Mouse (Mus musculus): ENCODE measurements around the gene 5330417C22Rik.

5330417C22Rik gene

DNA sequence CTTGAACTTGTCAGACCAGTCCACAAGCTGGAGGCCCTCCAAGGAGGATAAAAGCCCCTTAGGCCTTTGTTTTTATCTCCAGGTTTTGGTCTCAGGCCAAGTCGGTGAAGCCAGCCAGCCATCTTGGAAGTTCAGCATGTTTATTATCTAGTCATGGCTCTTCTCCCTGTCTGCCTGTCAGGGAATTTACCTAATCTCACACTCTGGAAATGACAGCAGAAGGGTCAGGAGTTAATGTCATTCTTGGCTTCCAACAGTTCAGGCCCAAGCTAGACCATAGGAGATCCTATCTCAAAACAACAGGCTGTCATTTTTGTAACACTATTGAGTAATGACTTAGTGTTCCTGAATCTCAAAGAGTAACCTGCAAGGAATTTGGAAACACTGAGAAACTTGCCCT, 82.2 kb downstream of the 5330417C22Rik start:
- DNase-seq = no peak

DNA sequence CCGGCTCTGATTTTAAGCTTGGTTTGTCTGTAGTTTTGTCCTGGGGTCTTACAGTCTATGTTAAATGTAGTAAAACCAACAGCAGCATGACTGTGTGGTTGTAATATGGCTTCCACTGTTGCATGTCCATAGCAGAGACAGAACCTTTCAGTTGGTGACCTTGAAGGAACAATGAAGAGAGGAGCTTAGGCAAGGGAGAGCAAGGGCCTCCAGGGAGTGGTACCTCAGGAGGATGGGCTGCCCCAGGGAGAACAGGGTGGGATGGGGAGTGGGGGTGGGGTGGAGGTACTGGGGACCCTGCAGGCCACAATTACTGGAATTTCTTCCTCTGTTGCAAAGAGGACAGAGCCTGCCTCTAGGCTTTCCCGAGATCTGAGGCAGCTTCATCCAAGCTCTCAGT, 84.4 kb downstream of the 5330417C22Rik start:
- no peak for DNase-seq

DNA sequence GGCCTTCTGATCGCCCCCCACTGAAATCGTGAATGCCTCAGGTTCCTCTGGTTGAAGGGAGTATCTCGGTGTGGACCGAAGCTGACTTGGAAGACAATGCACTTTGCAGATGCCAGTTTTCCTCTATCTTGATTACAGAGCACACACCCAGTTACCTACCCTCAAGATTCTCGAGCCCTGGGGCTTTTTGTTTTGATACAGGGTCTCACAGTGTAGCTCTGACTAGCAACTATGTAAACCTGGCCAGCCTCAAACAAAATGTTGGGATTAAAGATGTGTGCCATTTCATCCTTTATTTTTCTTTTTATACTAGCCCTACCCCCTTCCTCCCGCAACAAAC, 91.0 kb downstream of the 5330417C22Rik start:
- no peak for DNase-seq

DNA sequence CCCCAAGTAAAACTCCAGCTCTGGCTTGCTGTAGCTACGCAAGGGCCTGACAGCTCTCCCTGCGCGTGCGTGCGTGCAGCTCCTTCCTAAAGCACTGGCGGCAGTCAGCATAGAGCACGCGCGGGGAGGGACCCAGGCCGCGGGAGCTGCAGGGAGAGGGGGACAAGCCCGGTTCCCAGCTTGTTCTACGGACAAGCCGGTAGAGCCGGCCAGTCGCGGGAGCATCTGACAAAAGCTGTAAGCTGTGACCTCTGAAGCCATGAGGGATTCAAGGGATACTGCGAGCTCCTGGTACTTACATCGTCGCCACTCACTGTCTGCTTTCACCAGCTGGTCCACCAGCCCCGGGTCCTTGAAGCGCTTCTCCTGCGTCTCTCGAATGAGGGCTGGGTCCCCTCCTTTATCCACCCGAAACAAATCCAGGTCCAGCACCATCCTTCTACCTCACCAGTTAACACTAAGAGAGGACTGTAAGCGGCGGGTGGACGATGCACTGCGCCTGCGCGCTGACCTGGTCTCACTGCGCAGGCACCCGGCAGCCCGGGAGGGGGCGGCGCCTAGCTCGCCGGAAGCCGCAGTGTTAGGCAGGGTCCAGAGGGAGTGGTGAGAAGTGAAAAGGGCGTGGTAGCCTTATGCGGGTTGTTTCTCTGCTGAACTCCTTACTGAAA, 91.5 kb downstream of the 5330417C22Rik start, which contains the start of gene Sars:
Gene Sars, minus strand, starts transcription at position 512 of the 668 bp plus-strand sequence.
- peak; percentile 99 for DNase-seq

DNA sequence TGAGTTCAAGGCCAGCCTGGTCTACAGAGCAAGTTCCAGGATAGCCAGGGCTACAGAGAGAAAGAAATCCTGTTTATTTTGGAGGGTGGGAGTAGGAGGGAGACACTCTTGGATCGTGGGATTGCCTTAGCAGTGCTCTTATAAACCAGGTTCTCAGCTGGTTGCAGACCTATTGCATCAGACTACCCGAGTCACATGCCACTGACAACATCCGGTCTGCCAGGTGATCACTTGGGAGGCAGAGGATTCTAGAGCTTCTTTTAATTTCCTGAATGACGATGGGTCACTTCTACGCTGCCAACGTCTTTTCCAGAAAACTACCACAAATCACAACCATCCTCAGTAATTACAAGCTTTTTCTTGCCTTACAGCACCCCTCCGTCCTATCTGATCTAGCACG, 92.3 kb downstream of the 5330417C22Rik start:
- peak; percentile 96 for DNase-seq

DNA sequence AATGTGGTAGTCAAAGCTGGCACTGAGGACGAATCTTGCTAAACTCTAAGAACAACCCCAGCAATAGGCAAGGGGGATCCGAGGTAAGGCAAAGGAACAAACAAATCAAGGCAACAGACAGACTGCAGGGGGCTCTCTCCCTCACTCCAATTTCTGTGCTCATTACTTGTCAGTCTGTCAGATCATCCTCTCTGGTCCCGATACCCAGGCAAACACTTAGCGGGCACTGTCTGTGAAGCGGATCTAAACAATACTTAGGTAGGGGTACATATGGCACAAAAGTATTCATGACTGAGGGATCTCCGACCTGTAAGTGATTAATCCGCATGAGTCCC, 100.0 kb downstream of the 5330417C22Rik start:
- no peak for DNase-seq

DNA sequence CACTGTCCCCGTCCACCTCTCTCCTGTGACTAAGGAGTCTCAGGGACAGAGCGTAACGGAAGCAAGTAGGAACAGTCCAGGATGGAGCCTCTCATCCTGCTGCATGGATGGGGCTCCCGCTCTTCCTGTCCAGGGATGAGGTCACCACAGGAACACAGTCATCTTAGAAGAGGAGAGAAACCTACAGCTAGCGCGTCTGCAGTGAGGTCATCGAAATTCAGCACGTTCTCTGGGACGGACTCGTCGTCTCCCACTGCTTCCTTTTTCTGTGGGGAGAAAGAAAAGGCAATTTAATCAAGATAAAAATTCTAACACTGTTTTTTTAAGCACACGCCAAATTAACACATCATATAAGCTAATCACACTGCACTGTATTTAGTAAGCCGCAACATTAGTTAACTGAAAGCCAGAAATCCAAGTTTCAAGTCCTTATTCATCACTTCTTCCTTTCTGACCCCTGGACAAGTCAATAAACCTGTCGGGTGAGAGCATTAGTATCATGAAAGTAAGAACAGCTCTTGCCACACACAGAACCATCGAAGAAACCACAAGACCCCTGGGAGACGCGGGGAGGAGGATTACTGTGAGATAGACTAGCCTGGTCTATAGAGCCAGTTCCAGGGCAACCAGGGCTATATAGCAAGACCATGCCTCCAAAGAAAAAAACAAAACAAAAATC, 100.5 kb downstream of the 5330417C22Rik start:
- DNase-seq = peak; percentile 94

DNA sequence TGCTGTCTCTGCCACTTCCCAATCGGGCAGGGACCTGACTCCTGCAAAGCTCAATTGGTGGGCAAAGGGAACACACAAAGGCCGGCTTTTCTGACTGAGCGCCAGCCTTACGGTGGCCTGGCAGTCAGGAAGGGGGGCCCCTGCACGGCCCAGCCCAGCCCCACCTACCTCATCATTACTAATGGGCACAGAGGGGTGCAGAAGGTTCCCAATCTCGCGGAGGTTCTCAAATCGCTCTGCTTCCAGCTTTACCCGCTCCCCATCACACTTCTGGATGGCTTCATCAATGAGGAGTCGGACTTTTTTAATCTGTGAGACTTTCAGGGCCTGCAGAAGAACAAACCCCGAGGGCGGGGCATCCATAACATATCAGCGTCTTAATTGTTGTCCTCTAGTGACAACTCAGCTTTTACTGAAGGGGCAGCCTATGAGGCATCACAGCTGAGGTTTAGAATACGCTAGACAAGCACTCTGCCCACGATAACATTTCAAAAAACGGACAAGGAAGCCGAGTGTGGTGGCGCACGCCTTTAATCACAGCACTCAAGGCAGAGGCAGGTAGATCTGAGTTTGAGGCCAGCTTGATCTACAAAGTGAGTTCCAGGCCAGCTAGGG, 102.3 kb downstream of the 5330417C22Rik start:
- no peak for DNase-seq

DNA sequence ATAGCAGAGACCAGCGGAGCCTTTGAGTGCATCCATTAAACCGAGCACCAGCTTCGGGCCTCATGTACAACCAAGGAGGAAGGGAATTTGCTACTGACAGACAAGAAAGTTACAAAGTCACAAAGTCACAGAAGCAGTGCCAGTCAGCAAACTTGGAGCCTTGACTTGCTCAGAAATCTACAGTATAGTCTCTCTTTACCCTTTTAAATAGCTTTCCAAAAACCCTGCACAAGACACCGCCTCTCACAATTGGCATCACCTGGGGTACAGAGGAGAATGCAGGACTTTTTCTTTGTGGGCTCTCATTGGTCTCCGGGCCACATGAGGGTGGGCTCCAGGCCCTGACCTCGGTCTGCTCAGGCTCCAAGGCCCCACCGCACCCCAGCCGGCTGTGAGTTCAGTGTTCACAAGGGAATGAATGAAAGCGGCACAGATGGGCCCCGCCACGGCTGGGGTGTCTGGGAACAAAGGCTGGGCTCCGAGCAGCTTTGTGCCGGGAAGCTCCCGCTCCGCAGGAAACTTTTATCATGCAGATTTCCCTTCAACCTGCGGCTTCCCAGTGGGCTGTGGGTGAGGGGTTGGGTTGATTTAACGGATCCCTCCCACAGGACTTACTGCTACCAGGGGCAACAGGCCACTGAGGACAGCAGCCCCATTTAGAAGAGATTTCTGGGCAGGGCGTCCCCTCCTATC, 103.0 kb downstream of the 5330417C22Rik start:
- no peak for DNase-seq

DNA sequence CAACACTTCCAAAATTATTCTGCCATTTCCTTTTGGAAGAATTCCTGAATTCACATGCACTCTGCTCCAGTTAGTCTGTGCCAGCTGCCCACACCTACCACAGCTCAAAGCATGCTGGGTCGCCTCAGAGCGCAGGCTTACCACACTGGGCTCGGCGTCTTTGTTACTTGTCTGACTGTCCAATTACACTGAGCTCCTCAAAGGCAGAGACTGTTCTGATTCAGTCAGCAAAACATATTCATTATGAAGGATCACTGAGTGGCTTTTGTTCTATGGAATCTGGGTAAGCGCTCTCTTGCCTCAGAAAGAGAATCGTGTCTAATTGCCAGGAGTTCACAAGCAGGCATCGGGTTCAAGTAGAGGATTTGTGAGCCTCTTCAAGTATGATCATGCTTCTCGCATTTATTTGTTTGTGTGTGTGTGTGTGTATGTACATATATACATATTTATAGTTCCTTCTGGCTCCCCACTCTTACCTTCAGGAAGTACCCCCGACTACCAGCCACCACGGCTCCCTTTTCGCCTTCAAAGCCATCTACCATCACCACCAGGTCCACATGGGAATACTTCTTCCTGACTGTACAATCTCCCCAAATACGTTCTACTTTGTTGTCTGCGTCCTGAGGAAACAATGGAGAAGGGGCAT, 103.7 kb downstream of the 5330417C22Rik start:
- DNase-seq = no peak

DNA sequence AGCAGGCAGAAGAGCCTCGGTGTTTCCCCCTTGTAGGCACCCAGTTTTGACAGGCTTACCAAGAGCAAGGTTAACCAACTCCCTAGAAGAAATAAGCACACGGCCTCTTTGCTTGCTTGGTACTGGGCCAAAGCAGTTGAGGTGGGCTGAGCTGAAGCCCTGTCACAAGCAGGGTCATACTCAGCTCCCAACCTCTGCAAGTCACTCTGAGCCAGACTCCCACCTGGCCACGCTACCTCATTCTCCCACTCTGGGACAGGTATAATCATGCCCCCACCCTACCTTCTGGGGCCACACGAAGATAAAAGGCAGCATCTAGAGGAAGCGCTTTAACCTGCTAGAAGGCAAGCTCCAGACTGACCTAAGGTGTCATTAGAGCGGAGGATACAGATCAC, 110.7 kb downstream of the 5330417C22Rik start:
- DNase-seq = peak; percentile 61

DNA sequence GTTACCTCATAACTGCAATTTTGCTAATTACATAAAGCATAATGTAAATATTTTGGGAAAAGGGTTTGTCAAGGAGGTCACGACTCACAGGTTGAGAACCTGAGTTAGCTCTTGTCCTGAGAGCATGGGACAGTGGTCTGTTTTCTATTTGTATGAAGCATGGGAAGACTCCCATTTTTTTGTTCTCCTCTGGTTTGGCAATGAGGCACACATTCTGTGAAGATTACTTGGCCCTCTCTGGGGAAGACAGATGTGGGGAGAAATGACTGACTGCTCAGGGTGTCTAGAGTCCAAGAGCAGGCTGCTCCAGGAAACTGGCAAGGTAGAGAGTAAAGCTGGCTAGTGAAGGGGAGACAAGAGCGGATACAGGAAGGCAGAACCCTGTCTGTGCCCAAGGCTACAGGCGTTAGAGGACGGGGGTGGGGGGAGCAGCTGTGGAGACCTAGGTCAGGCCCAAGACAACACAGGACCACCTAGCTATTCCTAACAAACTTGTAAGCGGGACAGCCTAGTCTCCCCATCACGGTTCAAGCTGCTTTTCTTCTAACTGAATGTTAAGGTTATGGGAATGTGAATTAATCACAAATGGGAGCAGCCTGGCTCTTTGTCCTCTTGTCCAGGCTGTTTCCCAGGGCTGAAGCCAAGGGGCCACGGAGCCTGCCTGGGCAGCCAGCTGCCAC, 111.3 kb downstream of the 5330417C22Rik start:
- DNase-seq = peak; percentile 72

DNA sequence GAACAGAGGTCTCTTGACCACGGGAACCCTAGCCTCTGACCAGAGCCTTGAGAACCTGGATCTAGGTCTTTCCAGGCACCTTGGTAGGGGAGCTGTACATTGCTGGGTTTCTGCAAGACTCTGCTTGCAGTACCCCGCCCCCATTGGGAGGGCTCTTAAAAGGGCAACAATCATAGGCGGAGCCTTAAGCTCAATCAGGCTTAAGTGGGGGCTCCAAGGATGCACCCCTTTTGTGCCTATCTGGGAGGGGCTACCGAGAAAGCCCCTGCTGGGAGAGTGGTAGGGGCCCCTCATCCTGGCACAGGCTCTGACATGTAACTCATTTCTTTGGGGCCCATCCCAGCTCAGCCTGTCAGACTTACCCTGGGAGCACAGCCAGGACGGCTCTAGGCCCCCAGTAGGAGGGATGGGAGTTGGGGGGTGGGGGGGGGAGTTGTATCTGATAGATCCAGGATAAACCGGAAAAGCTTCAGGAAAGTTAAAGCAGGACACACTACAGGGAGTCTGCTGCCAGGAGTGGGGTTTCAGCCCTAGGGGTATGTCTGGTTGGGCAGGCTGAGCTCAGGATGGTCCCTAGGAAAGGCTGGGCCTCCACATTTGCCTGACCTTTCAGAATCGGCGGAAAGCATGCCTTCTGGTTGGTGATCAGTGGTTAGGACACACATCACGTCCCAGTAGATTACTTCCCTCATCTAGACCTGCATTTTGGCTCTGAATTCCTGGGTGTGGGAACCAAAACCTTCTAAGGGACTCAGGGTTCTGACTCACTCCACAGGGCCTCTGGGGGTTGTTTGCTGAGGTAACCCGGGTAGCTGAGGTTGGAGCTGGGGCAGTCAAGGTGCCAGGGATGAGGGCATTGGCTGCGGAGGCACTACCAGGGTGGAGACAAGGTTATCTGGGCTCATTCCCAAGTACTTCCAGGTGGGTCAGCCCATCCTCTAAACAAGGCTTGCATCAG, 112.2 kb downstream of the 5330417C22Rik start:
- DNase-seq = peak; percentile 92

DNA sequence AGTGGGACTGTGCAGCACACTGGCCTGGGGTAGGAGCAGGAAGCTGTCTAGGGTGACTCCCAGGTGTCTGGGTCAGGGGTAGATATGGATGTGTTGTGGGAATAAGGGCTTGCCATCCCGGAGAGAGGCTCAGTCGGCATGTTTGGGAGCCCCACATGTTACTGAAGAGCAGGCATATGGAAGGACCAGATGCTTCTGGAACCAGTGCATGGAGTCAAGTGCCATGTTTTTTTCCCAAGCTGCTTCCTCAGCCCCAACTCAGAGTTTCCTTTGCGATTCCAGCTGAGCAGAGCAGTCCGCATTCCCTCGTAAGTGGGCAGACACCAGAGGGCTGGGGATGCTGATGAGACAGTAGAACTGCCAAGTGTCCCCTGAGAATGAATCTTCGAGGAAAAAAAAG, 113.3 kb downstream of the 5330417C22Rik start:
- DNase-seq = no peak

DNA sequence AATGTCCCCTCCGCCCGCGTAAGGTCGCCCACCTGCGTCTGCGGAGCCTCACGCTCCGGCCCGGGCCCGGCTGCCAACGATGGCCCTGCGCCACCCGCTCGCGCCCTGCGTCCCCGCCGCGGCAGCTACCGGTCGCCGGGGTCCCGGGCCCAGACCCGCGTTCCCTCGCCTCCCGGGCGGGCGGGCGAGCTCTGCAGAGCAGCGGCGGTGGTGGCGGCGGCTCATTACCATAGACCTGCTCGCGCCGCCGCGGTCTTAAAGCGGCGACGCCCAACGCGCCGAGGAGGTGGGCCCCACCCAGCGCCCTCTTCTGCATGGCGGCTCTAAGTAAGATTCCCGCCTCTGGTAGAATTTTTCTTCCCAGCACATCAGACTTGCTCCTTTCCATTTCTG, 120.5 kb downstream of the 5330417C22Rik start:
- peak; percentile 94 for DNase-seq

DNA sequence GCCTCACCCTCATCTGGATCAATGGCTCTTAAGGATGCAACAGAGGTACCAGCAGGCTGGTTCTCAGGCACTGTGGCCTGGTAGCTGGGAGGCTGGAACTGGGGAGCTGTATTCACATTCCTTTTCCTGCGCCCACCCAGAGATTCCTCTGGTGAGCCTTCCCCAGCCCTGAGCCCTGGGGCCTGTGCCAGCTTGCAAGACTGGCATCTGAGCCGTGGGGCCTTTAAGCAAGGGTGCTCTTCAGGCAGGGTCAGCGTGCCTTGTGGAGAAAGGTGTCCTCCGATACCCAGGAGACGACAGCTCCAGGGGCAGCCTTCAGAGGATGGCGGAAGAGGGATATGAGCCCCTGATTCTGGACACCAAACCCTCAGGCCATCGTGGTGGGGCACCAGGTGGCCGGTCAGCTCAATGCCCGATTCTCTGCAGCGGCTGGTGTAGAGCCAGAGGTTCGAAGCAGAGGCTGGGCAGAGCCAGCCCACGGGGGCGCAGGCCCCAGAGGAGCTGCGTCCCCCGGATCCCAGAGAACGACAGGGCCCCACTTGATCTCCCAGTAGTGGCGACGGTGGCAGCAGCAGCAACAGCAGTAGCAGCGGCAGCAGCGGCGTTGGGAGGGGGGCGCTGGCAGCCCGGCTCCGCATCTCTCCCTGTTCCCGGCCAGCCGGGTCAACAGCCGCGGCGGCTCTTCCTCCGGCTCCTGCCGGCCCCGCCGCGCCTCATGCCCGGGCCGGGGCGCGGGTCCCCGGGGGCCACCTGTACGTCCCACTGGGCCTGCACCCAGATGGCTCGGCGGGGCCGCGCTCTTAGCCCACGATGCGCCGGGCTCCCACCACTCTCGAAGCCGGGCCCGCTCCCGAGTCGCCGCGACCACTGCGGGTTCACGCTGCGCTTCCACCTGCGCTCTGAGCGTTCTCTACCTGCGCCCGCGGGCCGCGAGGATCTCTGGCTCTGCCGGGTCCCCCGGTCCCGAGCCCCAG, 121.2 kb downstream of the 5330417C22Rik start, which contains the start of gene Celsr2:
Gene Celsr2, minus strand, starts transcription at position 696 of the 974 bp plus-strand sequence.
- no peak for DNase-seq

DNA sequence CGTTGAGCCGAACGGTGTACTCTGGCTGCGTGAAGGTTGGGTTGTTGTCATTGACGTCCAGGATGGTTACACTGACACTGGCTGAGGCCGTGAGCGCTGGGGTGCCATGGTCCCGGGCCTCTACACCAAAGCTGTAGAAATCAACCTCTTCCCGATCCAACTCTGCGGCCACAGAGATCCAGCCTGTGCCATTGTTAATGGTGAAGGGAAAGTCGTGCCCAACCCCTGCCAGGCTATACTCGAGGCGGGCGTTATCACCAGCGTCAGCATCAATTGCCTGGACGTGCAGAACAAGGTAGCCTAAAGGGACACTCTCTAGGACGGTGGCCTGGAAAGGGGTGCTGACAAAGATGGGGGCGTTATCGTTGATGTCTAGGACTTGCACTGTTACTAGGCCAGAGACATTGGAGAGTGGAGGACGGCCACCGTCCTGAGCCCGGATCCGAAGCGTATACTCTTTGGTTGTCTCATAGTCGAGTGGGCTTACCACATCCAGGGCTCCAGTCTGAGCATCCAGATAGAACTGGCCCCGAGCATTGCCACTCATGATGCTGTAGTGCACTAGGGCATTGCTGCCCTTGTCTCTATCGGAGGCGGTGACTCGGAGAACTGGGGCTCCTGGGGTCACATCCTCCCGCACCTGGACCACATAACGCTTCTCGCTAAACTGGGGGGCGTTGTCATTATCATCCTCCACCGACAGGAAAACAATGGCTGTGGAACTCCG, 122.5 kb downstream of the 5330417C22Rik start:
- DNase-seq = no peak

DNA sequence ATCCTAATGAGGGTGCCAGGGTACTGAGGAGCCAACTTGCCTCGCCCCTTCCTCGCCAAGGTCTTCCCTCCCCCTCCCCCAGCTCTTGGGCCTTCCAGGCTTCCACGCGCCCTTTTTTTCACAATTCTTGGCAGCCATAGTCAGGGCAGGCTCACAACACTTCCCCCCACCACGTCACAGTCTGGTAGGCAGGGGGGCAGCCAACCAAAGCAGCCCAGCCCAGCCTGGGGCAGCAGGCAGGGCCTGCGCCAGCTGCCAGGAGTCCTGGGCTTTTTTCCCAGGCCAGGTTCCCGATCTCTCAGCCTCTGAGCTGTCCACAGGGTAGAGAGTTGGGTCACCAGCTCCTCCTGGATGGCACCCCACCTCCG, 124.6 kb downstream of the 5330417C22Rik start:
- DNase-seq = peak; percentile 93

DNA sequence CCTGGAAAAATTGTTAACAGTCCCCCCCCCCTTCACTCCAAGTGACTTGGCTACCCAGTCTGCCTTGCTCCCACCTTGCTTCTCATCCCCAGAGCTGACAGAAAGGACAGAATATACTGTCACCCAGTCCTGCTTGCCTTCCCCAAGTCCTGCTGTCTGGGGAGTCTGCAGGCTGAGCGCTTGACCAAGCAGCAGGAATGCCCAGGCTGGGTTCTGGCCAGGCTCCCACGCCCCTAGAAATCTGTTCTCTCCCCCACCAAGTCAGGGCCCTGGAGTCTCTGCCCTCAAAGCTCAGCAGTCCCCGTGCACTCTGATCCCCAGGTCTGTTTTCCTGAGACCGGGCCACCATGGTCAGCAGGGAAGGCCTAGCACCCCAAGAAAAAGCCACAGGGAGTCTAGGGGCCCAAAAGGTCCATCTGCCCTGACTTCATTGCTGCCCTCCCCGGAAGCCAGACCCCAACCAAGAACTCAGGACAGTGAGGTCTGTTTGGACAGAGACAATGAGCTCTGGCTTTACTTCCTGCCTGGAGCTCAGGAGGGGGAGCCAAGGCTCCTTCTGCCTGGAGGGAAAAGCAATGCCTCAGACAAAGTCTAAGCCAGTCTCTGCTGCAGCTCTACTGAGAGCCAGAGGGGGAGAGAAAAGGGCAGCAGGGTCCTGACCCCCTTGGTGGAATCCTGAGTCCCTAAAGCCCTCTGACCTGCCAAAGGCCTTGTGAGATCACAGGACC, 125.1 kb downstream of the 5330417C22Rik start:
- no peak for DNase-seq
